34 mouse cellular contexts compared by ENCODE assay signal in genomic region chr12:78203646-78204045, GRCm38 (mm10). TPM values are rescaled to one million over a fixed set of nuclear protein-coding genes. Genes with fewer than 3 reads are reported as not detected.
DNase-seq lines count a peak whose midpoint lies in the region; ATAC-seq and TF ChIP-seq lines count a peak whose summit lies in the region.
"Had no signal": no experiment of that assay in that cellular context is flagged by ENCODE, and none has a peak within 500 bp of the region (broad histone marks: within the 10 kb centered on the region; RNA-seq: fewer than 3 reads in every experiment).

No protein-coding gene starts in this region.

- no peak overlapping the region for H3K4me2 ChIP-seq in midbrain, embryonic 14.5 days (ENCODE audit: low read length)
- no peak overlapping the region for H3K4me2 ChIP-seq in midbrain, embryonic 16.5 days (ENCODE audit: low read length)
- no peak overlapping the region for H3K4me2 ChIP-seq in embryonic facial prominence, embryonic 14.5 days (ENCODE audit: low read depth, low read length)
- no peak overlapping the region for H3K4me2 ChIP-seq in limb, embryonic 14.5 days (replicated peaks; ENCODE audit: low read depth, low read length, severe bottlenecking)
- H3K4me2 ChIP-seq: forebrain, embryonic 12.5 days; intestine, embryonic 15.5 days; liver, embryonic 12.5 days; midbrain, embryonic 12.5 days; neural tube, embryonic 12.5 days had no signal

- H3K9ac ChIP-seq in midbrain, embryonic 14.5 days (replicated peaks; ENCODE audit: low read length): no peak overlapping the region
- no peak overlapping the region for H3K9ac ChIP-seq in midbrain, embryonic 16.5 days (ENCODE audit: low read depth, low read length)
- no peak overlapping the region for H3K9ac ChIP-seq in embryonic facial prominence, embryonic 14.5 days (ENCODE audit: low read depth, low read length)
- H3K9ac ChIP-seq in limb, embryonic 14.5 days (ENCODE audit: low read depth, low read length, severe bottlenecking): no peak overlapping the region
- H3K9ac ChIP-seq: forebrain, embryonic 12.5 days; intestine, embryonic 15.5 days; liver, embryonic 12.5 days; midbrain, embryonic 12.5 days; neural tube, embryonic 12.5 days had no signal

- H3K9me3 ChIP-seq in midbrain, embryonic 14.5 days (ENCODE audit: control insufficient read depth, low read length): no peaks in the 10 kb centered on the region
- no peaks in the 10 kb centered on the region for H3K9me3 ChIP-seq in midbrain, embryonic 16.5 days (replicated peaks; ENCODE audit: control insufficient read depth, low read length, poor library complexity, severe bottlenecking)
- no peaks in the 10 kb centered on the region for H3K9me3 ChIP-seq in embryonic facial prominence, embryonic 14.5 days (ENCODE audit: control insufficient read depth, low read length)
- no peaks in the 10 kb centered on the region for H3K9me3 ChIP-seq in limb, embryonic 14.5 days (ENCODE audit: control insufficient read depth, low read length)
- H3K9me3 ChIP-seq: forebrain, embryonic 12.5 days; heart, embryonic 10.5 days; intestine, embryonic 15.5 days; liver, embryonic 12.5 days; midbrain, embryonic 12.5 days; neural tube, embryonic 12.5 days had no signal

- no peak overlapping the region for H3K4me3 ChIP-seq in midbrain, embryonic 14.5 days (replicated peaks; ENCODE audit: low read depth, low read length)
- no peak overlapping the region for H3K4me3 ChIP-seq in midbrain, embryonic 16.5 days (ENCODE audit: low read depth, low read length)
- H3K4me3 ChIP-seq in embryonic facial prominence, embryonic 14.5 days (ENCODE audit: low read depth, low read length): no peak overlapping the region
- no peak overlapping the region for H3K4me3 ChIP-seq in limb, embryonic 14.5 days (replicated peaks; ENCODE audit: low read length)
- H3K4me3 ChIP-seq: forebrain, embryonic 12.5 days; heart, embryonic 10.5 days; intestine, embryonic 15.5 days; liver, embryonic 12.5 days; midbrain, embryonic 12.5 days; neural tube, embryonic 12.5 days had no signal

- no peak for ATAC-seq in midbrain, embryonic 14.5 days (ENCODE audit: low FRiP score, low TSS enrichment)
- ATAC-seq in midbrain, embryonic 16.5 days: no peak
- ATAC-seq in embryonic facial prominence, embryonic 14.5 days (ENCODE audit: low read depth): peak; percentile 65; the same call in 1 of the 2 replicates
- ATAC-seq in limb, embryonic 14.5 days (ENCODE audit: low FRiP score, low read depth): peak; percentile 65
- ATAC-seq: hindbrain, embryonic 16.5 days; intestine, embryonic 15.5 days; liver, embryonic 12.5 days had no signal

- no peaks in the 10 kb centered on the region for H3K4me1 ChIP-seq in midbrain, embryonic 14.5 days (ENCODE audit: control insufficient read depth, insufficient read depth, low read length)
- no peaks in the 10 kb centered on the region; the same call in 1 of the 2 replicates for H3K4me1 ChIP-seq in midbrain, embryonic 16.5 days (ENCODE audit: control insufficient read depth, insufficient read depth, low read length)
- 0 out of 2 replicates have a peak, but pooled peaks cover 3% of the 10 kb centered on the region for H3K4me1 ChIP-seq in embryonic facial prominence, embryonic 14.5 days (ENCODE audit: control insufficient read depth, insufficient read depth, low read length)
- H3K4me1 ChIP-seq in limb, embryonic 14.5 days (ENCODE audit: control insufficient read depth, insufficient read depth, low read length): no peaks in the 10 kb centered on the region
- H3K4me1 ChIP-seq: forebrain, embryonic 12.5 days; heart, embryonic 10.5 days; intestine, embryonic 15.5 days; liver, embryonic 12.5 days; midbrain, embryonic 12.5 days; neural tube, embryonic 12.5 days had no signal

- H3K27ac ChIP-seq in midbrain, embryonic 14.5 days (replicated peaks; ENCODE audit: low read depth, low read length): no peak overlapping the region
- no peak overlapping the region for H3K27ac ChIP-seq in midbrain, embryonic 16.5 days (ENCODE audit: low read length)
- no peak overlapping the region for H3K27ac ChIP-seq in embryonic facial prominence, embryonic 14.5 days (replicated peaks; ENCODE audit: low read depth, low read length)
- H3K27ac ChIP-seq in limb, embryonic 14.5 days (replicated peaks; ENCODE audit: low read depth, low read length): no peak overlapping the region
- H3K27ac ChIP-seq: forebrain, embryonic 12.5 days; heart, embryonic 10.5 days; intestine, embryonic 15.5 days; liver, embryonic 12.5 days; midbrain, embryonic 12.5 days; neural tube, embryonic 12.5 days had no signal

- no peak for TF ChIP-seq POLR2A in limb, embryonic 14.5 days (IDR thresholded peaks at IDR 0.05; ENCODE audit: borderline replicate concordance, extremely low read depth, insufficient read depth, insufficient read length)

- no peaks in the 10 kb centered on the region for H3K27me3 ChIP-seq in midbrain, embryonic 14.5 days (ENCODE audit: control insufficient read depth, insufficient read depth, low read length)
- no peaks in the 10 kb centered on the region for H3K27me3 ChIP-seq in midbrain, embryonic 16.5 days (ENCODE audit: control insufficient read depth, insufficient read depth, low read depth, low read length)
- H3K27me3 ChIP-seq in embryonic facial prominence, embryonic 14.5 days (replicated peaks; ENCODE audit: control insufficient read depth, insufficient read depth, low read length): no peaks in the 10 kb centered on the region
- H3K27me3 ChIP-seq in limb, embryonic 14.5 days (ENCODE audit: control insufficient read depth, insufficient read depth, low read length): no peaks in the 10 kb centered on the region
- H3K27me3 ChIP-seq: forebrain, embryonic 12.5 days; intestine, embryonic 15.5 days; liver, embryonic 12.5 days; midbrain, embryonic 12.5 days; neural tube, embryonic 12.5 days had no signal

- peak; percentile 5 for DNase-seq in midbrain, embryonic 14.5 days
- peak; percentile 23 for DNase-seq in embryo, embryonic 10.5 days (ENCODE audit: low spot score)
- peak; percentile 68 for DNase-seq in embryonic facial prominence, embryonic 14.5 days (ENCODE audit: low spot score)
- peak; percentile 47 for DNase-seq in limb, embryonic 14.5 days (ENCODE audit: low spot score)
- no peak for DNase-seq in testis, postnatal 10 days (ENCODE audit: low spot score)
- no peak for DNase-seq in left cerebral cortex, postnatal 4 days
- DNase-seq: cerebellum, adult 11-12 months; cerebellum, postnatal 10 days; gastrocnemius, postnatal 10 days; heart, postnatal 4 days; kidney, postnatal 36 days; layer of hippocampus, postnatal 36 days; lung, adult 2 months; right cerebral cortex, adult 18-20 months; spleen, adult 18-20 months had no signal

- WGBS in midbrain, embryonic 14.5 days: 58% methylated on average over 5 of the region's 5 CpGs
- WGBS in midbrain, embryonic 16.5 days: 65% methylated on average over 5 of the region's 5 CpGs
- WGBS in embryonic facial prominence, embryonic 14.5 days: 54% methylated on average over 5 of the region's 5 CpGs
- 33% methylated on average over 5 of the region's 5 CpGs for WGBS in limb, embryonic 14.5 days

- intact Hi-C loops in left cerebral cortex, postnatal 4 days (cut with DNase I): no loop called here

- no peaks in the 10 kb centered on the region for H3K36me3 ChIP-seq in midbrain, embryonic 14.5 days (ENCODE audit: control insufficient read depth, insufficient read depth, low read length)
- no peaks in the 10 kb centered on the region for H3K36me3 ChIP-seq in midbrain, embryonic 16.5 days (ENCODE audit: control insufficient read depth, insufficient read depth, low read length)
- no peaks in the 10 kb centered on the region for H3K36me3 ChIP-seq in embryonic facial prominence, embryonic 14.5 days (ENCODE audit: control insufficient read depth, insufficient read depth, low read length)
- H3K36me3 ChIP-seq in limb, embryonic 14.5 days (ENCODE audit: control insufficient read depth, insufficient read depth, low read length): no peaks in the 10 kb centered on the region
- H3K36me3 ChIP-seq: forebrain, embryonic 12.5 days; heart, embryonic 10.5 days; intestine, embryonic 15.5 days; liver, embryonic 12.5 days; midbrain, embryonic 12.5 days; neural tube, embryonic 12.5 days had no signal

RNA-seq across cellular contexts. Expression of gene Gm6657, which starts 9.6 kb away (rescaled TPM):
- polyA plus RNA-seq in midbrain, embryonic 14.5 days (2014; fragmentation: Nextera tagmentation; extraction: Ambion mirVana): not detected in 2 replicates
- not detected in 2 replicates for polyA plus RNA-seq in midbrain, embryonic 16.5 days (2015; fragmentation: Nextera tagmentation; extraction: Ambion mirVana)
- polyA plus RNA-seq in embryonic facial prominence, embryonic 14.5 days (2014; fragmentation: Nextera tagmentation; extraction: Ambion mirVana): not detected in 2 replicates
- polyA plus RNA-seq in limb, embryonic 14.5 days (2012; rRNA removed): not detected in 2 replicates
- polyA plus RNA-seq in limb, embryonic 14.5 days (2014; fragmentation: Nextera tagmentation; extraction: Ambion mirVana): not detected in 2 replicates
- not detected for total RNA-seq in left cerebral cortex, postnatal 4 days (2021)
- total RNA-seq: adrenal gland, adult 18-20 months; adrenal gland, postnatal 4 days; ES-E14; gastrocnemius, postnatal 10 days; granulocyte monocyte progenitor cell, adult 5-6 weeks; heart, postnatal 4 days; layer of hippocampus, adult 8-10 months; layer of hippocampus, postnatal 36 days; left cerebral cortex, postnatal 14 days; megakaryocyte, adult 5-6 weeks had no signal
- polyA plus RNA-seq: cortical plate, adult 2 months; forebrain, embryonic 12.5 days; heart, embryonic 10.5 days; heart, embryonic 16.5 days; hindbrain, embryonic 16.5 days; intestine, embryonic 15.5 days; kidney, embryonic 14.5 days; liver, embryonic 12.5 days; lung, adult 2 months; midbrain, embryonic 12.5 days; neural tube, embryonic 12.5 days; urinary bladder, adult 2 months had no signal

RNA-seq across cellular contexts. Expression of gene Gphn, which starts 22.5 kb away (rescaled TPM):
- 58.4 and 67.3 TPM in 2 replicates for polyA plus RNA-seq in midbrain, embryonic 14.5 days (2014; fragmentation: Nextera tagmentation; extraction: Ambion mirVana)
- polyA plus RNA-seq in midbrain, embryonic 16.5 days (2015; fragmentation: Nextera tagmentation; extraction: Ambion mirVana): 48.4 and 60.7 TPM in 2 replicates
- 15.8 and 16.0 TPM in 2 replicates for polyA plus RNA-seq in embryonic facial prominence, embryonic 14.5 days (2014; fragmentation: Nextera tagmentation; extraction: Ambion mirVana)
- 17.5 and 18.9 TPM in 2 replicates for polyA plus RNA-seq in limb, embryonic 14.5 days (2012; rRNA removed)
- polyA plus RNA-seq in limb, embryonic 14.5 days (2014; fragmentation: Nextera tagmentation; extraction: Ambion mirVana): 16.4 and 19.1 TPM in 2 replicates
- 10 to 100 TPM; 71.0 to 72.7 TPM for total RNA-seq in left cerebral cortex, postnatal 4 days (2021)

Comparison
In these comparisons a context has a peak if more than half of its experiments do, and no peak if none do; other contexts are left out.
1. ATAC-seq: peak in embryonic facial prominence, embryonic 14.5 days (single experiment) and limb, embryonic 14.5 days (single experiment); none in midbrain, embryonic 14.5 days (single experiment) and midbrain, embryonic 16.5 days (single experiment).
2. DNase-seq: peak in midbrain, embryonic 14.5 days (single experiment), embryo, embryonic 10.5 days (single experiment), embryonic facial prominence, embryonic 14.5 days (single experiment) and limb, embryonic 14.5 days (single experiment); none in testis, postnatal 10 days (single experiment) and left cerebral cortex, postnatal 4 days (single experiment).